Mouse (Mus musculus) stomach, postnatal 0 days (tissue): ENCODE measurements around the gene Sucla2.

Experiments
- CTCF ChIP-seq: IDR thresholded peaks from 2 replicates; pipeline ENCODE4 v1.5.1; 2016; ENCODE audit warnings: antibody characterized with exemption, low read depth, mild to moderate bottlenecking, moderate library complexity
- EP300 ChIP-seq: optimal IDR thresholded peaks from 2 replicates; pipeline ENCODE3; 2016; ENCODE audit warnings: antibody characterized with exemption

- TF ChIP-seq EP300 (no peak), CTCF (no peak)
These were observed 83.8 kb downstream of the Sucla2 start for GRCm38 (mm10) chr14:73608668-73609481.
